ENCODE assay signal across 17 mouse cellular contexts in the genomic region with DNA sequence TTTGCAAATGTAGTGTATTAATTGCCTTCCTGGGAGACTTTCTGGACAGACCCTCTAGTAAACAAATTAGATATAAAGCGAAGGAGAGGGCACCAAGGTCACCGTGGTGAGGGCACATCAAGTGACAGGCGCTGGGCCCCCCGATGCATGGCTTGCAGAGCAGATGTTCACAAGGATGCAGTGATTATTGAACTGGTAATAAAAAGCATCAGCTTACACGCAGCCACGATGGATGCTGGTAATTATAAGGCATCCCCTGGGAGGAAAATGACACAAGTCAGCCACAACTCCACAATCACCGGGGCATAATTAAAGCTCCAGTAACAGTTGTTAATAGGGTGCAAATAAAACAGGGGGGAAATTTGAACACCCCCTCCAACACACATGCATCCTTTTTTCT.
A peak's percentile ranks its signal among the peaks of the same experiment; 100 is the strongest.
DNase-seq lines count a peak whose midpoint lies in the region; ATAC-seq and TF ChIP-seq lines count a peak whose summit lies in the region.
"Had no signal": no experiment of that assay in that cellular context is flagged by ENCODE, and none has a peak within 500 bp of the region (broad histone marks: within the 10 kb centered on the region; RNA-seq: fewer than 3 reads in every experiment).

No protein-coding gene starts in this region.

- no peak overlapping the region for H3K9ac ChIP-seq in midbrain, embryonic 14.5 days (replicated peaks; ENCODE audit: low read length)
- no peak overlapping the region for H3K9ac ChIP-seq in forebrain, embryonic 14.5 days (ENCODE audit: low read length)
- no peak overlapping the region for H3K9ac ChIP-seq in hindbrain, postnatal 0 days (replicated peaks; ENCODE audit: low read length)
- no peak overlapping the region for H3K9ac ChIP-seq in heart, adult 2 months (ENCODE audit: low read depth, low read length)
- H3K9ac ChIP-seq: heart, embryonic 12.5 days; lung, embryonic 15.5 days had no signal

- no peak overlapping the region for H3K4me2 ChIP-seq in midbrain, embryonic 14.5 days (ENCODE audit: low read length)
- H3K4me2 ChIP-seq in forebrain, embryonic 14.5 days (ENCODE audit: low read length): no peak overlapping the region
- H3K4me2 ChIP-seq in hindbrain, postnatal 0 days (ENCODE audit: low read depth, low read length): no peak overlapping the region
- H3K4me2 ChIP-seq: heart, embryonic 12.5 days; lung, embryonic 15.5 days had no signal

- 0 out of 2 replicates have a peak, but pooled peaks cover 3% of the 10 kb centered on the region for H3K4me1 ChIP-seq in midbrain, embryonic 14.5 days (ENCODE audit: control insufficient read depth, insufficient read depth, low read length)
- H3K4me1 ChIP-seq in midbrain, embryonic 10.5 days: peaks cover 4% of the 10 kb centered on the region; the same call in 1 of the 2 replicates
- peaks cover 8% of the 10 kb centered on the region for H3K4me1 ChIP-seq in forebrain, embryonic 14.5 days (ENCODE audit: control insufficient read depth, insufficient read depth, low read length)
- no peaks in the 10 kb centered on the region for H3K4me1 ChIP-seq in hindbrain, postnatal 0 days (ENCODE audit: insufficient read depth, low read length)
- no peaks in the 10 kb centered on the region for H3K4me1 ChIP-seq in heart, adult 2 months (ENCODE audit: control insufficient read depth, insufficient read depth, low read length)
- H3K4me1 ChIP-seq: heart, embryonic 12.5 days; lung, embryonic 15.5 days had no signal

- TF ChIP-seq CTCF in hindbrain, postnatal 0 days (IDR thresholded peaks at IDR 0.05; ENCODE audit: low read depth): no peak
- no peak for TF ChIP-seq CTCF in heart, adult 2 months (IDR thresholded peaks at IDR 0.05)

- no peaks in the 10 kb centered on the region for H3K36me3 ChIP-seq in midbrain, embryonic 14.5 days (ENCODE audit: control insufficient read depth, insufficient read depth, low read length)
- no peaks in the 10 kb centered on the region for H3K36me3 ChIP-seq in midbrain, embryonic 10.5 days
- H3K36me3 ChIP-seq in forebrain, embryonic 14.5 days (ENCODE audit: control insufficient read depth, insufficient read depth, low read length): no peaks in the 10 kb centered on the region
- H3K36me3 ChIP-seq in hindbrain, postnatal 0 days (ENCODE audit: insufficient read depth, low read length): no peaks in the 10 kb centered on the region
- H3K36me3 ChIP-seq in heart, adult 2 months (ENCODE audit: control insufficient read depth, insufficient read depth, low read length): no peaks in the 10 kb centered on the region
- H3K36me3 ChIP-seq: G1E; heart, embryonic 12.5 days; lung, embryonic 15.5 days had no signal

- H3K79me2 ChIP-seq in heart, adult 2 months (replicated peaks; ENCODE audit: control insufficient read depth, insufficient read depth, low read length): no peaks in the 10 kb centered on the region

- H3K27me3 ChIP-seq in midbrain, embryonic 14.5 days (ENCODE audit: control insufficient read depth, insufficient read depth, low read length): no peaks in the 10 kb centered on the region
- H3K27me3 ChIP-seq in midbrain, embryonic 10.5 days (ENCODE audit: low read depth, poor library complexity, severe bottlenecking): no peaks in the 10 kb centered on the region
- H3K27me3 ChIP-seq in forebrain, embryonic 14.5 days (replicated peaks; ENCODE audit: control insufficient read depth, insufficient read depth, low read length): no peaks in the 10 kb centered on the region; the same call in 1 of the 2 replicates
- no peaks in the 10 kb centered on the region for H3K27me3 ChIP-seq in hindbrain, postnatal 0 days (ENCODE audit: insufficient read depth, low read length)
- H3K27me3 ChIP-seq in heart, adult 2 months (ENCODE audit: control insufficient read depth, insufficient read depth, low read length): no peaks in the 10 kb centered on the region
- H3K27me3 ChIP-seq: heart, embryonic 12.5 days; lung, embryonic 15.5 days had no signal

- no peaks in the 10 kb centered on the region for H3K9me3 ChIP-seq in midbrain, embryonic 14.5 days (ENCODE audit: control insufficient read depth, low read length)
- H3K9me3 ChIP-seq in midbrain, embryonic 10.5 days (replicated peaks): no peaks in the 10 kb centered on the region
- H3K9me3 ChIP-seq in forebrain, embryonic 14.5 days (replicated peaks; ENCODE audit: control insufficient read depth, low read length): no peaks in the 10 kb centered on the region
- H3K9me3 ChIP-seq in hindbrain, postnatal 0 days (ENCODE audit: low read length): no peaks in the 10 kb centered on the region
- H3K9me3 ChIP-seq: G1E; heart, embryonic 12.5 days; lung, embryonic 15.5 days had no signal

- no peak overlapping the region for H3K27ac ChIP-seq in midbrain, embryonic 14.5 days (replicated peaks; ENCODE audit: low read depth, low read length)
- H3K27ac ChIP-seq in midbrain, embryonic 10.5 days (replicated peaks): no peak overlapping the region
- H3K27ac ChIP-seq in forebrain, embryonic 14.5 days (ENCODE audit: low read depth, low read length): no peak overlapping the region
- H3K27ac ChIP-seq in hindbrain, postnatal 0 days: no peak overlapping the region
- H3K27ac ChIP-seq in heart, adult 2 months: no peak overlapping the region
- H3K27ac ChIP-seq: left cerebral cortex, adult 2 months; lung, embryonic 15.5 days had no signal

- no peak for ATAC-seq in midbrain, embryonic 14.5 days (ENCODE audit: low FRiP score, low TSS enrichment)
- ATAC-seq in forebrain, embryonic 14.5 days: peak; percentile 41; the same call in 1 of the 2 replicates
- ATAC-seq in hindbrain, postnatal 0 days: no peak
- ATAC-seq in granulocyte monocyte progenitor cell, adult 5-6 weeks (replicated peaks; ENCODE audit: poor library complexity, severe bottlenecking): no peak

- TF ChIP-seq POLR2A in heart, adult 2 months (IDR thresholded peaks at IDR 0.05; ENCODE audit: insufficient read depth, low read depth, low read length): no peak

- WGBS in midbrain, embryonic 14.5 days: 43% methylated on average over 7 of the region's 7 CpGs
- WGBS in midbrain, embryonic 10.5 days: 72% methylated on average over 7 of the region's 7 CpGs
- WGBS in forebrain, embryonic 14.5 days: 18% methylated on average over 7 of the region's 7 CpGs
- 28% methylated on average over 7 of the region's 7 CpGs for WGBS in hindbrain, postnatal 0 days
- whole genome bisulfite sequencing in heart, adult 2 months: 78% methylated on average over 7 of the region's 7 CpGs

- peak; percentile 52 for DNase-seq in midbrain, embryonic 14.5 days
- DNase-seq in midbrain, embryonic 10.5 days (ENCODE audit: low spot score): no peak
- DNase-seq in forebrain, embryonic 14.5 days (ENCODE audit: low spot score): peak; percentile 61
- DNase-seq in hindbrain, postnatal 0 days (ENCODE audit: low spot score): peak; percentile 61
- DNase-seq in retina, postnatal 1 day: peak; percentile 62
- no peak for DNase-seq in frontal cortex, postnatal 10 days (ENCODE audit: low spot score in 2 of 2)
- no peak for DNase-seq in heart, adult 2 months
- DNase-seq: adrenal gland, postnatal 36 days; cerebellum, postnatal 36 days; gastrocnemius, postnatal 10 days; kidney, adult 9 months; thymus, adult 2 months had no signal

- H3K4me3 ChIP-seq in midbrain, embryonic 14.5 days (replicated peaks; ENCODE audit: low read depth, low read length): no peak overlapping the region
- H3K4me3 ChIP-seq in midbrain, embryonic 10.5 days: no peak overlapping the region
- no peak overlapping the region for H3K4me3 ChIP-seq in forebrain, embryonic 14.5 days (ENCODE audit: low read depth, low read length)
- H3K4me3 ChIP-seq in hindbrain, postnatal 0 days (ENCODE audit: low read length): no peak overlapping the region
- H3K4me3 ChIP-seq in heart, adult 2 months: no peak overlapping the region
- H3K4me3 ChIP-seq: heart, embryonic 12.5 days; left cerebral cortex, adult 2 months; lung, embryonic 15.5 days had no signal

- TF ChIP-seq EP300 in heart, adult 2 months (IDR thresholded peaks at IDR 0.05; ENCODE audit: insufficient read depth, low read depth, low read length): no peak

- intact Hi-C loops in heart, adult 2 months (cut with DNase I): no loop called here

Comparison
In these comparisons a context has a peak if more than half of its experiments do, and no peak if none do; other contexts are left out.
1. DNase-seq: peak in midbrain, embryonic 14.5 days (single experiment), forebrain, embryonic 14.5 days (single experiment), hindbrain, postnatal 0 days (single experiment) and retina, postnatal 1 day (single experiment); none in midbrain, embryonic 10.5 days (single experiment), frontal cortex, postnatal 10 days (0 of 2) and heart, adult 2 months (0 of 2).